Mouse (Mus musculus): ENCODE measurements at regions not wholly inside any gene's neighbourhood (a gene's known extent, or its start where the extent isn't known, plus 50 kb on each side); places are given as distances from the start of the nearest gene placed in this dataset.

GRCm38 (mm10) chr8:77777597-77777996, 53.3 kb upstream of the Ednra start:
- TF ChIP-seq EP300 (IDR thresholded peaks at IDR 0.05) (no peak), CTCF (IDR thresholded peaks at IDR 0.05) (no peak)

Measured in lung, postnatal 0 days (tissue).